Mouse (Mus musculus): Measurements from ENCODE around the gene Cavin4. TPM values are rescaled to one million over a fixed set of nuclear protein-coding genes. Genes with fewer than 3 reads are reported as not detected.
"Not testable (repeated sequence)": the region's sequence is repeated elsewhere in the genome, so short reads cannot be mapped to it uniquely, and the experiment has no call there.

Cavin4 gene
- polyA plus RNA-seq, 1 experiment from 2014 or later: 0.62 TPM

DNA sequence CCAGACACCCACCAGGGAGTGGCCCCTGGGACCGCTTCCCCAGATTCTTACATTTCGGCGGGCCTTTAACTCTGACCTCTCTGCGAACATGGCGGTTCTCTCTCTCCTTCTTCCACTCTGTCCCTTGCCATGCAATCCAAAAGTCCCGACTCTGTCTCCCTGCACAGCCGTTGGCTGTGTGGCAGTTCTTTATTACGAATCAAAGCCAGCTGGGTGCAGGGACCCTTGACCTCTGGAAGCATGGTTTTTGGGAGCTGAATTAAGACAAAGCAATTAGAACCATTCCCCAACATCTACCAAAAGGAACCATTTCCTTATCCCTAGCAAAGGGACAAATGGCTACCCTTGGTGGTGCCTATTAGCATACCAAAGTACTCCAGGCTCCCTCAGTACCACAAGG is 19.8 kb downstream of the Cavin4 start:
- Histone ChIP-seq H3K4me3 (ENCODE audit: low read depth, low read length) (no peak overlapping the region), H3K9ac (replicated peaks; ENCODE audit: low read length) (no peak overlapping the region), H3K4me2 (ENCODE audit: low read depth, low read length) (no peak overlapping the region), H3K36me3 (replicated peaks; ENCODE audit: control insufficient read depth, insufficient read depth, low read depth, low read length) (no peaks in the 10 kb centered on the region), H3K9me3 (replicated peaks; ENCODE audit: control insufficient read depth, low read length) (no peaks in the 10 kb centered on the region), H3K4me1 (ENCODE audit: control insufficient read depth, insufficient read depth, low read length) (no peaks in the 10 kb centered on the region), H3K27me3 (ENCODE audit: control insufficient read depth, insufficient read depth, low read length) (no peaks in the 10 kb centered on the region), H3K27ac (replicated peaks; ENCODE audit: low read depth, low read length) (no peak overlapping the region)
- ATAC-seq (replicated peaks; ENCODE audit: insufficient number of reproducible peaks, low FRiP score, low TSS enrichment, low read depth) (no peak), DNase-seq (ENCODE audit: low spot score) (no peak)
- 80% methylated on average over 8 of the region's 8 CpGs for WGBS

DNA sequence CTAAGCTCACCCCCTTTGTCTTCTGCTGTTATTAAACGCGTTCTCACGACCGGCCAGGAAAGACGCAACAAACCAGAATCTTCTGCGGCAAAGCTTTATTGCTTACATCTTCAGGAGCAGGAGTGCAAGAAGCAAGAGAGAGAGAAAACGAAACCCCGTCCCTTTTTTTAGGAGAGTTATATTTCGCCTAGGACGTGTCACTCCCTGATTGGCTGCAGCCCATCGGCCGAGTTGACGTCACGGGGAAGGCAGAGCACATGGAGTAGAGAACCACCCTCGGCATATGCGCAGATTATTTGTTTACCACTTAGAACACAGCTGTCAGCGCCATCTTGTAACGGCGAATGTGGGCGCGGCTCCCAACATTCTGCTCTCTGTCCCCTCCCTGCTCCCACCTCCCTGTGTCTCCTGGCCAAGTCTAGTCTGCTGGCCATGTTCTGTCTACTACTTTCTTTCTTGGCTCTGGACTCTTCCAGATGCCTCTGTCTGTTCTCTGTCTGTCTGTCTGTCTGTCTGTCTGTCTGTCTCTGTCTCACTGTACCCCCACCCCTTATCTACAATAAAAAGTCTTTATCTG is 20.4 kb downstream of the Cavin4 start:
- H3K4me2 ChIP-seq (ENCODE audit: low read depth, low read length); H3K27me3 ChIP-seq (ENCODE audit: control insufficient read depth, insufficient read depth, low read length); H3K9ac ChIP-seq (replicated peaks; ENCODE audit: low read length); H3K4me1 ChIP-seq (ENCODE audit: control insufficient read depth, insufficient read depth, low read length); H3K9me3 ChIP-seq (replicated peaks; ENCODE audit: control insufficient read depth, low read length); ATAC-seq (replicated peaks; ENCODE audit: insufficient number of reproducible peaks, low FRiP score, low TSS enrichment, low read depth); H3K4me3 ChIP-seq (ENCODE audit: low read depth, low read length); DNase-seq (ENCODE audit: low spot score); H3K36me3 ChIP-seq (replicated peaks; ENCODE audit: control insufficient read depth, insufficient read depth, low read depth, low read length); H3K27ac ChIP-seq (replicated peaks; ENCODE audit: low read depth, low read length): not testable (repeated sequence)
- 98% methylated on average over 14 of the region's 21 CpGs for WGBS

DNA sequence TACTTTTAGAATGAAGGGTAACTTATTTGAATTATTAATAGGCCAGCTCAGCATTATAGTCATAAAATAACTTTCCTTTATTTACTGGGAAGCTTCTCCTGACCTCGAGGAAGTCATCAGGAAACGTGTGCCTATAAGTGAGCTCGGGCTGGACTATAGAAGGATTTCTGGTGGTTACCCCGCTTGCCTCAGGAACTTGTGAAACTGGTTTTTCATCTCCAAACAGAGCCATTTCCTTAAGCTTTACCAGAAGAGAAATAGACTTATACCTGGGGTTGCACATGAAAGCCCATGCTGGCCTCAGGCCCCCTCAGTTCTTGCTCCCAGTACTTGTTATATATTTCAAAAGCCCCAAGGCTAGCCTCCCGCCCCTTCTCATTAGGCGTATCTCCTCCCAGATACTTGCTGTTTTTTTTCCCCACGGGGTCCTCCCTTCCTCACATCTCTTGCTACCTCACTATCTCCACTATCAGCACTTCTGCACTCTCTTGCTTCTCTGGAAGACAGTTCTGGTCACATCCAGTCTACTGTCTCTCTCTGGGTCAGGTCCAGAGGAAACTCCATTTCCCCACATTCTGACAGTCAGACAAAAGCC is 21.4 kb downstream of the Cavin4 start:
- H3K9ac ChIP-seq (replicated peaks; ENCODE audit: low read length): no peak overlapping the region
- H3K36me3 ChIP-seq (replicated peaks; ENCODE audit: control insufficient read depth, insufficient read depth, low read depth, low read length): no peaks in the 10 kb centered on the region
- H3K4me1 ChIP-seq (ENCODE audit: control insufficient read depth, insufficient read depth, low read length): no peaks in the 10 kb centered on the region
- no peak for ATAC-seq (replicated peaks; ENCODE audit: insufficient number of reproducible peaks, low FRiP score, low TSS enrichment, low read depth)
- WGBS: 75% methylated on average over 7 of the region's 7 CpGs
- H3K9me3 ChIP-seq (replicated peaks; ENCODE audit: control insufficient read depth, low read length): no peaks in the 10 kb centered on the region
- H3K27me3 ChIP-seq (ENCODE audit: control insufficient read depth, insufficient read depth, low read length): no peaks in the 10 kb centered on the region
- no peak overlapping the region for H3K4me2 ChIP-seq (ENCODE audit: low read depth, low read length)
- no peak for DNase-seq (ENCODE audit: low spot score)
- no peak overlapping the region for H3K27ac ChIP-seq (replicated peaks; ENCODE audit: low read depth, low read length)
- H3K4me3 ChIP-seq (ENCODE audit: low read depth, low read length): no peak overlapping the region

DNA sequence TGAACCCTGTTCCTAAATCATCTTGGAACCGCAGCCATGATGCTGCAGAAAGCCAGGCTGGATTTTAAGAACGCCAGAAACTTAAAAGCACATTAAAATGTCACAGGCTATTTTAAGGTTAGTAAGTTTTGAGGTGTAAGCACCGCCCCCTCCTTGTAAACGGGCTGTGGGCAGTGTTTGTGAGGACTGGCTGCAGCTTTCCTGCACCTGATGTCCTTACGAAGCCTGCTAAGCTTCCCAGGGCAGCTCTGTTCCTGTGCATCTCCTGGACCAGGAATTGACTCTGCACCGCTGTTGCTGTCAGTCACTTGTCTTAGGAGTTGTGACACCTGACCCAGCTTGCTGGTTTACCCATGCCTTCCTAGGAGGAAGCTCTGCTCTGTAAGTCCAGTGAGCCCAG is 24.8 kb downstream of the Cavin4 start:
- ATAC-seq (replicated peaks; ENCODE audit: insufficient number of reproducible peaks, low FRiP score, low TSS enrichment, low read depth) (no peak), DNase-seq (ENCODE audit: low spot score) (no peak)
- H3K4me2 ChIP-seq (ENCODE audit: low read depth, low read length): no peak overlapping the region
- no peaks in the 10 kb centered on the region for H3K27me3 ChIP-seq (ENCODE audit: control insufficient read depth, insufficient read depth, low read length)
- no peaks in the 10 kb centered on the region for H3K9me3 ChIP-seq (replicated peaks; ENCODE audit: control insufficient read depth, low read length)
- no peak overlapping the region for H3K27ac ChIP-seq (replicated peaks; ENCODE audit: low read depth, low read length)
- 83% methylated on average over 6 of the region's 6 CpGs for WGBS
- H3K9ac ChIP-seq (replicated peaks; ENCODE audit: low read length): no peak overlapping the region
- no peaks in the 10 kb centered on the region for H3K36me3 ChIP-seq (replicated peaks; ENCODE audit: control insufficient read depth, insufficient read depth, low read depth, low read length)
- H3K4me3 ChIP-seq (ENCODE audit: low read depth, low read length): no peak overlapping the region
- no peaks in the 10 kb centered on the region for H3K4me1 ChIP-seq (ENCODE audit: control insufficient read depth, insufficient read depth, low read length)

DNA sequence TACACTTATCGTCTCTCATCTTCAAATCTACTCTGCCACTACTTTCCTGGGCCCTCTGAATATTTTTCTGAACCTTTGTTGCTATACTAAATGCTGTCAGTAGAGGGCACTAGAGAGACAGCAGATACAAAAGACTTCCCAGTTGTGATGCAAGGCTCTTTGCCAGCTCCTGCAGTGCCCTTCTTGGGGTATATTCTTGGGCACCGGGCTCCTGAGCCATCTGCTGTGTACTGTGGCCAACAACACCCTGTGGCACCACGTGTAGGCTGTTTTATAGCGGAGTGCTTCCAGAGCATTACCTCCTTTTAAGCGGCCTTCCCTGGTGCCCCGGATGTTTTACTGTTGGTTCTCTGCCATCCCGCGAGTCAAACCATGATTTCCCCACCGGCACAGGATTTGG is 27.3 kb downstream of the Cavin4 start:
- Histone ChIP-seq H3K9ac (replicated peaks; ENCODE audit: low read length) (no peak overlapping the region), H3K27ac (replicated peaks; ENCODE audit: low read depth, low read length) (no peak overlapping the region), H3K9me3 (replicated peaks; ENCODE audit: control insufficient read depth, low read length) (no peaks in the 10 kb centered on the region), H3K4me1 (ENCODE audit: control insufficient read depth, insufficient read depth, low read length) (no peaks in the 10 kb centered on the region), H3K27me3 (ENCODE audit: control insufficient read depth, insufficient read depth, low read length) (no peaks in the 10 kb centered on the region), H3K36me3 (replicated peaks; ENCODE audit: control insufficient read depth, insufficient read depth, low read depth, low read length) (no peaks in the 10 kb centered on the region), H3K4me3 (ENCODE audit: low read depth, low read length) (no peak overlapping the region), H3K4me2 (ENCODE audit: low read depth, low read length) (no peak overlapping the region)
- no peak for ATAC-seq (replicated peaks; ENCODE audit: insufficient number of reproducible peaks, low FRiP score, low TSS enrichment, low read depth)
- peak; percentile 71 for DNase-seq (ENCODE audit: low spot score)
- 87% methylated on average over 9 of the region's 9 CpGs for whole genome bisulfite sequencing

DNA sequence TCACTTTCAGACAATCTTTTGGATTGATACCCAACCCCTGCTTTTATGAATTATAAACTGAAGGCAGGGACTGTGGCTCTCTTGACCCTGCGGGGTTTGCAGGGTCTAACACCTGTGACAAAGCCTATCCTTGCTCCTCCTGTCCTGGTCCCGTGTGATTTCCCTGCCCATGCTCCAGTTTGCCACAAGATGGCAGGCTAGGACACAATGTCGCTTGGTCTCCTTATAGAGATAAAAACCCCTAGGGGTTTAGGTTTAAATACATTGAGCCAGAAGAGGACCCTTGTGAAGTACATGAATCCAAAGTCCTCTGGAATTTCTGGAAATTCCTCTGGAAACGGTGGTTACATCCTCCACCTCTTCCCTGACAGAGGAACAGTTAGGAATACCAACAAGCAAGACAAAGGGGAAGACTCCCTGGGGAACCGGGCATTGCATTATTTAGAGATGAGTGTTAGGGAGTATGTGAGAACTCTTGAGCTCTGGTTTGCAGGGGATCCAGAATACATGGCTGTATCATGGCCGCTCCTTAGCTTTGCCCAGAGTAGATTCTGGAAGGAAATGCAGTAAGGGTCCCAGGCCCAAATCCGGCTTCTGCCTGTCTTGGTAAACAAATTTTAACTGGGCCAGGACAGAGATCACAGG is 28.6 kb downstream of the Cavin4 start:
- no peaks in the 10 kb centered on the region for H3K27me3 ChIP-seq (ENCODE audit: control insufficient read depth, insufficient read depth, low read length)
- no peak overlapping the region for H3K4me2 ChIP-seq (ENCODE audit: low read depth, low read length)
- peak; percentile 82 for ATAC-seq (replicated peaks; ENCODE audit: insufficient number of reproducible peaks, low FRiP score, low TSS enrichment, low read depth)
- 44% methylated on average over 7 of the region's 7 CpGs for WGBS
- no peak overlapping the region for H3K9ac ChIP-seq (replicated peaks; ENCODE audit: low read length)
- no peaks in the 10 kb centered on the region for H3K36me3 ChIP-seq (replicated peaks; ENCODE audit: control insufficient read depth, insufficient read depth, low read depth, low read length)
- peak; percentile 78 for DNase-seq (ENCODE audit: low spot score)
- H3K27ac ChIP-seq (replicated peaks; ENCODE audit: low read depth, low read length): no peak overlapping the region
- H3K9me3 ChIP-seq (replicated peaks; ENCODE audit: control insufficient read depth, low read length): no peaks in the 10 kb centered on the region
- no peaks in the 10 kb centered on the region for H3K4me1 ChIP-seq (ENCODE audit: control insufficient read depth, insufficient read depth, low read length)
- H3K4me3 ChIP-seq (ENCODE audit: low read depth, low read length): no peak overlapping the region

DNA sequence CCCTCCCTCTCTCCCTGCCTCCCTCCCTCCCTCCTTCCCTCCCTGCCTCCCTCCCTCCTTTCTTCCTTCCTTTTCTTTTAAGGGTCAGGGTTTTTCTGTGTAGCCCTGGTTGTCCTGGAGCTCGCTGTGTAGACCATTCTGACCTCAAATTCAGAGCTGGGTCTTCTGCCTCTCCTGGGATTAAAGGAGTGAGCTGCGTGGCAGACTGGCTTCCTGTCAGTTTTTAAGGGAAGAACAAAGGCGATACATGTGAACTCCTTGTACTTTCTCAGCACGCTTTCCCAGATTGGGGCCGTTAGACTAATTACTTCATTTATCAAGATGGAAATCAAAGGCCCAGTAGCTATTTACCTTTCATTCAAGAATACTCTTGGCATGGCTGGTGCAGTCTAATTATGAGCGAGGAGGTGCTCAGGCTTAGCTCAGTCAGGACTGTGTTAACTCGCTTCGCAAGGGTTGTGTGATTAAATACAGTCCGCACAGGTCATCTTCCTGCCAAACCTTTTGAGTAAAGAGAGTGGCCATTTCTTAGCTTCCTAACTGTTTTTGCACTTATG is 29.5 kb downstream of the Cavin4 start:
- H3K4me1 ChIP-seq (ENCODE audit: control insufficient read depth, insufficient read depth, low read length): no peaks in the 10 kb centered on the region
- no peak overlapping the region for H3K4me2 ChIP-seq (ENCODE audit: low read depth, low read length)
- H3K9me3 ChIP-seq (replicated peaks; ENCODE audit: control insufficient read depth, low read length): no peaks in the 10 kb centered on the region
- no peak overlapping the region for H3K9ac ChIP-seq (replicated peaks; ENCODE audit: low read length)
- no peak overlapping the region for H3K4me3 ChIP-seq (ENCODE audit: low read depth, low read length)
- ATAC-seq (replicated peaks; ENCODE audit: insufficient number of reproducible peaks, low FRiP score, low TSS enrichment, low read depth) (no peak), DNase-seq (ENCODE audit: low spot score) (no peak)
- H3K36me3 ChIP-seq (replicated peaks; ENCODE audit: control insufficient read depth, insufficient read depth, low read depth, low read length): no peaks in the 10 kb centered on the region
- no peaks in the 10 kb centered on the region for H3K27me3 ChIP-seq (ENCODE audit: control insufficient read depth, insufficient read depth, low read length)
- no peak overlapping the region for H3K27ac ChIP-seq (replicated peaks; ENCODE audit: low read depth, low read length)
- WGBS: 53% methylated on average over 9 of the region's 9 CpGs

DNA sequence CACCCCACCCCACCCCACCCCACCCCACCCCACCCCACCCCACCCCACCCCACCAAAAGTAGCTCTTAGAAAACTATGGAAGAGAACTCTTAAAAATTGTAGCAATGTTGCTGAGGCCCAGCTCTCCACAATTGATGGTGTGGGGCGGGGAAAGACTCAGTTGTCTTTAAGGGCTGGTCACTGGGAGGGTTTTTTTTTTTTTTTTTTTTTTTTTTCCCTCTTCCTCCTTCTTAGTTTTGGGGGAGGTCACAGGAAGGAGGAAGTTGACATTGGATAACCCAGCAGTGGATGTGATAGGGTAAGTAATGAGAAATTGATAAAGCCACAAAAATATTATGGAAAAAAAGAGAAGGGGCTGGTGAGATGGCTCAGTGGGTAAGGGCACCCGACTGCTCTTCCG is 33.4 kb downstream of the Cavin4 start:
- H3K27me3 ChIP-seq (ENCODE audit: control insufficient read depth, insufficient read depth, low read length): no peaks in the 10 kb centered on the region
- no peaks in the 10 kb centered on the region for H3K4me1 ChIP-seq (ENCODE audit: control insufficient read depth, insufficient read depth, low read length)
- H3K36me3 ChIP-seq (replicated peaks; ENCODE audit: control insufficient read depth, insufficient read depth, low read depth, low read length): no peaks in the 10 kb centered on the region
- DNase-seq (ENCODE audit: low spot score): no peak
- H3K4me3 ChIP-seq (ENCODE audit: low read depth, low read length): no peak overlapping the region
- ATAC-seq (replicated peaks; ENCODE audit: insufficient number of reproducible peaks, low FRiP score, low TSS enrichment, low read depth): no peak
- no peak overlapping the region for H3K4me2 ChIP-seq (ENCODE audit: low read depth, low read length)
- no peak overlapping the region for H3K9ac ChIP-seq (replicated peaks; ENCODE audit: low read length)
- WGBS: 87% methylated on average over 3 of the region's 3 CpGs
- no peaks in the 10 kb centered on the region for H3K9me3 ChIP-seq (replicated peaks; ENCODE audit: control insufficient read depth, low read length)
- no peak overlapping the region for H3K27ac ChIP-seq (replicated peaks; ENCODE audit: low read depth, low read length)

Data from embryonic facial prominence, embryonic 11.5 days (tissue).